Mouse (Mus musculus) lung, postnatal 0 days (tissue): Measurements from ENCODE around the gene Rpl3.

Experiments
- CTCF ChIP-seq: IDR thresholded peaks from 2 replicates; pipeline ENCODE4 v1.5.1; 2016; ENCODE audit warnings: antibody characterized with exemption, mild to moderate bottlenecking
- EP300 ChIP-seq: IDR thresholded peaks from 2 replicates; pipeline ENCODE4 v1.6.1; 2016; ENCODE audit warnings: antibody characterized with exemption, mild to moderate bottlenecking, control low read depth

DNA sequence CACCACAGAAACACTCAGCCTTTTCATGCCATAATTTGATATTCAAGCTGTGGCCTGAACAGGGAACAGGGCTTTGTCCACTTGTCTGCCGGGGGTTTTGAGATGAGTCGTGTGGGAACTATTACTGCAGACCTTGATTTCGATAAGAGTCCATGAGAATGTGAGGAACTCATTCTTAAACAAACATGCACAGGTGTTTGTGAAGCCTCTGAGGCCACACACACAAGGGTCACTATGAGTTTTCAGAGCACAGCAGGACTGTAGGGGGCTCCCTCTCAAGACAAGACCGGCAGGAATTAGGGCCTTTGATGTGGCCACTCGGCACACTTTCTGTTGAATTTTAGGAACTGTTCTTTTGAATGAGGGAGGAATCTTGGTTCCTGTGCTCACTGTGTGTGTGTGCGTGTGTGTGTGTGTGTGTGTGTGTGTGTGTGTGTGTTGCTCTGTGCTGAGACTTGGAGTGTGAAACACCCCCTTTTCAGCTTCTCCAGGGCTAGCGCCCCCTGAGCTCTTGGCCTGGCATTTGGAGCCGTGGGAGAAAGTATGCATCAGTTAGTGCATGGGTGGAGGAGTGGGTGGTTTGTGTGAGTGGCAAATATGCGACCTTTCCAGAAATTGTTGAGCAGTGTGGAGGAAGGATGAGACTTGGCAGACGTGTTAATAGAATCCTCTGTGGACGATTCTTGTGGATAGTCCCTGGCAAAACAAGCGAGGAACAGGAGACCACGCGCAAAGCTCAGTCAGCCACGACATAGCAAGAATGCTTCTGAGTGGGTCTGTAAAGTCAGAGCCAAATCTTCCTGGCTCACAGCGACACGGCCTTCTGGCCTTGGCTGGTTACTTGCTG, 46.5 kb upstream of the Rpl3 start:
- TF ChIP-seq CTCF (peak; percentile 30), EP300 (no peak)
